Mouse (Mus musculus): ENCODE data around the gene Sin3a. TPM values are rescaled to one million over a fixed set of nuclear protein-coding genes. Genes with fewer than 3 reads are reported as not detected.

Sin3a gene
- polyA plus RNA-seq, 1 experiment from 2014 or later = 33.6 TPM

- H3K4me2 ChIP-seq (ENCODE audit: low read depth, low read length) = peak within 1 kb of the TSS; percentile 84
- peak within 1 kb of the TSS; percentile 87 for H3K4me3 ChIP-seq (ENCODE audit: low read length)
- H3K9me3 ChIP-seq (ENCODE audit: control insufficient read depth, low read length) = no peaks in the 10 kb centered on the region
- peaks cover 20% of the 10 kb centered on the region for H3K36me3 ChIP-seq (ENCODE audit: control insufficient read depth, insufficient read depth, low read length)
- peak within 1 kb of the TSS; percentile 86 for H3K9ac ChIP-seq (ENCODE audit: low read length)
- H3K27ac ChIP-seq (ENCODE audit: low read length) = peak within 1 kb of the TSS; percentile 98
- WGBS = under 1% methylated on average over 58 of the region's 58 CpGs
- peak; percentile 95 for ATAC-seq (ENCODE audit: low read depth)
- peaks cover 7% of the 10 kb centered on the region; the same call in 1 of the 2 replicates for H3K4me1 ChIP-seq (replicated peaks; ENCODE audit: control insufficient read depth, insufficient read depth, low read length)
- H3K27me3 ChIP-seq (ENCODE audit: control insufficient read depth, insufficient read depth, low read depth, low read length) = no peaks in the 10 kb centered on the region
Measured at GRCm38 (mm10) chr9:57130577-57131433, 59.0 kb downstream of the Sin3a start, which contains the start of gene Man2c1. TSS of gene Man2c1 (plus strand) at chr9:57130690.

GRCm38 (mm10) chr9:57137246-57137645, 65.4 kb downstream of the Sin3a start:
- Histone ChIP-seq H3K4me2 (ENCODE audit: low read depth, low read length) (no peak overlapping the region), H3K4me3 (ENCODE audit: low read length) (no peak overlapping the region), H3K36me3 (ENCODE audit: control insufficient read depth, insufficient read depth, low read length) (peaks cover 43% of the 10 kb centered on the region), H3K27me3 (ENCODE audit: control insufficient read depth, insufficient read depth, low read depth, low read length) (no peaks in the 10 kb centered on the region), H3K9ac (ENCODE audit: low read length) (no peak overlapping the region), H3K27ac (ENCODE audit: low read length) (no peak overlapping the region), H3K9me3 (ENCODE audit: control insufficient read depth, low read length) (no peaks in the 10 kb centered on the region), H3K4me1 (replicated peaks; ENCODE audit: control insufficient read depth, insufficient read depth, low read length) (no peaks in the 10 kb centered on the region)
- ATAC-seq (ENCODE audit: low read depth) = no peak
- 89% methylated on average over 6 of the region's 6 CpGs for WGBS

- H3K4me3 ChIP-seq (ENCODE audit: low read length) = no peak overlapping the region
- no peak overlapping the region for H3K9ac ChIP-seq (ENCODE audit: low read length)
- H3K4me2 ChIP-seq (ENCODE audit: low read depth, low read length) = no peak overlapping the region
- H3K27me3 ChIP-seq (ENCODE audit: control insufficient read depth, insufficient read depth, low read depth, low read length) = no peaks in the 10 kb centered on the region
- H3K9me3 ChIP-seq (ENCODE audit: control insufficient read depth, low read length) = no peaks in the 10 kb centered on the region
- H3K36me3 ChIP-seq (ENCODE audit: control insufficient read depth, insufficient read depth, low read length) = peaks cover 45% of the 10 kb centered on the region
- ATAC-seq (ENCODE audit: low read depth) = no peak
- no peaks in the 10 kb centered on the region for H3K4me1 ChIP-seq (replicated peaks; ENCODE audit: control insufficient read depth, insufficient read depth, low read length)
- 75% methylated on average over 9 of the region's 9 CpGs for WGBS
- H3K27ac ChIP-seq (ENCODE audit: low read length) = no peak overlapping the region
Measured at GRCm38 (mm10) chr9:57137777-57138176, 65.9 kb downstream of the Sin3a start.

GRCm38 (mm10) chr9:57138507-57138906, 66.7 kb downstream of the Sin3a start:
- Histone ChIP-seq H3K27me3 (ENCODE audit: control insufficient read depth, insufficient read depth, low read depth, low read length) (no peaks in the 10 kb centered on the region), H3K36me3 (ENCODE audit: control insufficient read depth, insufficient read depth, low read length) (peaks cover 45% of the 10 kb centered on the region), H3K4me2 (ENCODE audit: low read depth, low read length) (no peak overlapping the region), H3K4me3 (ENCODE audit: low read length) (no peak overlapping the region), H3K9me3 (ENCODE audit: control insufficient read depth, low read length) (no peaks in the 10 kb centered on the region), H3K27ac (ENCODE audit: low read length) (no peak overlapping the region), H3K9ac (ENCODE audit: low read length) (no peak overlapping the region), H3K4me1 (replicated peaks; ENCODE audit: control insufficient read depth, insufficient read depth, low read length) (no peaks in the 10 kb centered on the region)
- no peak for ATAC-seq (ENCODE audit: low read depth)
- 86% methylated on average over 6 of the region's 6 CpGs for WGBS

GRCm38 (mm10) chr9:57139110-57139509, 67.3 kb downstream of the Sin3a start:
- H3K4me3 ChIP-seq (ENCODE audit: low read length) = no peak overlapping the region
- no peaks in the 10 kb centered on the region for H3K27me3 ChIP-seq (ENCODE audit: control insufficient read depth, insufficient read depth, low read depth, low read length)
- no peak overlapping the region for H3K27ac ChIP-seq (ENCODE audit: low read length)
- WGBS = 86% methylated on average over 9 of the region's 9 CpGs
- H3K4me2 ChIP-seq (ENCODE audit: low read depth, low read length) = no peak overlapping the region
- H3K36me3 ChIP-seq (ENCODE audit: control insufficient read depth, insufficient read depth, low read length) = peaks cover 45% of the 10 kb centered on the region
- no peaks in the 10 kb centered on the region for H3K9me3 ChIP-seq (ENCODE audit: control insufficient read depth, low read length)
- H3K4me1 ChIP-seq (replicated peaks; ENCODE audit: control insufficient read depth, insufficient read depth, low read length) = no peaks in the 10 kb centered on the region
- ATAC-seq (ENCODE audit: low read depth) = no peak
- no peak overlapping the region for H3K9ac ChIP-seq (ENCODE audit: low read length)

GRCm38 (mm10) chr9:57139571-57139970, 67.7 kb downstream of the Sin3a start:
- Histone ChIP-seq H3K27ac (ENCODE audit: low read length) (no peak overlapping the region), H3K9ac (ENCODE audit: low read length) (no peak overlapping the region), H3K36me3 (ENCODE audit: control insufficient read depth, insufficient read depth, low read length) (peaks cover 42% of the 10 kb centered on the region), H3K4me2 (ENCODE audit: low read depth, low read length) (no peak overlapping the region), H3K27me3 (ENCODE audit: control insufficient read depth, insufficient read depth, low read depth, low read length) (no peaks in the 10 kb centered on the region), H3K9me3 (ENCODE audit: control insufficient read depth, low read length) (no peaks in the 10 kb centered on the region), H3K4me3 (ENCODE audit: low read length) (no peak overlapping the region), H3K4me1 (replicated peaks; ENCODE audit: control insufficient read depth, insufficient read depth, low read length) (no peaks in the 10 kb centered on the region)
- ATAC-seq (ENCODE audit: low read depth) = no peak
- 78% methylated on average over 5 of the region's 5 CpGs for WGBS

- Histone ChIP-seq H3K4me1 (replicated peaks; ENCODE audit: control insufficient read depth, insufficient read depth, low read length) (no peaks in the 10 kb centered on the region), H3K4me3 (ENCODE audit: low read length) (no peak overlapping the region), H3K36me3 (ENCODE audit: control insufficient read depth, insufficient read depth, low read length) (peaks cover 33% of the 10 kb centered on the region), H3K9ac (ENCODE audit: low read length) (no peak overlapping the region), H3K4me2 (ENCODE audit: low read depth, low read length) (no peak overlapping the region), H3K9me3 (ENCODE audit: control insufficient read depth, low read length) (no peaks in the 10 kb centered on the region), H3K27ac (ENCODE audit: low read length) (no peak overlapping the region), H3K27me3 (ENCODE audit: control insufficient read depth, insufficient read depth, low read depth, low read length) (no peaks in the 10 kb centered on the region)
- WGBS = 81% methylated on average over 17 of the region's 17 CpGs
- no peak for ATAC-seq (ENCODE audit: low read depth)
Measured at GRCm38 (mm10) chr9:57141417-57142353, 69.8 kb downstream of the Sin3a start.

GRCm38 (mm10) chr9:57143212-57143611, 71.4 kb downstream of the Sin3a start:
- Histone ChIP-seq H3K9ac (ENCODE audit: low read length) (no peak overlapping the region), H3K4me3 (ENCODE audit: low read length) (no peak overlapping the region), H3K27me3 (ENCODE audit: control insufficient read depth, insufficient read depth, low read depth, low read length) (no peaks in the 10 kb centered on the region), H3K4me1 (replicated peaks; ENCODE audit: control insufficient read depth, insufficient read depth, low read length) (peaks cover 6% of the 10 kb centered on the region; the same call in 1 of the 2 replicates), H3K4me2 (ENCODE audit: low read depth, low read length) (no peak overlapping the region), H3K9me3 (ENCODE audit: control insufficient read depth, low read length) (no peaks in the 10 kb centered on the region), H3K36me3 (ENCODE audit: control insufficient read depth, insufficient read depth, low read length) (peaks cover 23% of the 10 kb centered on the region; the same call in 1 of the 2 replicates), H3K27ac (ENCODE audit: low read length) (no peak overlapping the region)
- WGBS = 82% methylated on average over 11 of the region's 11 CpGs
- no peak for ATAC-seq (ENCODE audit: low read depth)

GRCm38 (mm10) chr9:57144830-57145229, 73.0 kb downstream of the Sin3a start:
- 90% methylated on average over 8 of the region's 8 CpGs for WGBS
- Histone ChIP-seq H3K4me3 (ENCODE audit: low read length) (no peak overlapping the region), H3K27me3 (ENCODE audit: control insufficient read depth, insufficient read depth, low read depth, low read length) (no peaks in the 10 kb centered on the region), H3K36me3 (ENCODE audit: control insufficient read depth, insufficient read depth, low read length) (peaks cover 16% of the 10 kb centered on the region; the same call in 1 of the 2 replicates), H3K27ac (ENCODE audit: low read length) (no peak overlapping the region), H3K9me3 (ENCODE audit: control insufficient read depth, low read length) (no peaks in the 10 kb centered on the region), H3K4me2 (ENCODE audit: low read depth, low read length) (no peak overlapping the region), H3K9ac (ENCODE audit: low read length) (no peak overlapping the region), H3K4me1 (replicated peaks; ENCODE audit: control insufficient read depth, insufficient read depth, low read length) (peaks cover 6% of the 10 kb centered on the region; the same call in 1 of the 2 replicates)
- ATAC-seq (ENCODE audit: low read depth) = no peak
